Mouse (Mus musculus) ES-E14 (cell line): ENCODE measurements around the gene Hspe1. TPM values are rescaled to one million over a fixed set of nuclear protein-coding genes. Genes with fewer than 3 reads are reported as not detected.

Experiments
- DNase-seq: peaks from one replicate; pipeline ENCODE4 v3.0.0-alpha.2; 2013; ENCODE audit warnings: low read depth, low spot score
- H3K27ac ChIP-seq: 2 replicates; pipeline ENCODE4 v1.5.1; 2012; ENCODE audit warnings: low read depth, mild to moderate bottlenecking, low read length, moderate library complexity, mixed read lengths; ENCODE audit not compliant: poor library complexity, insufficient read depth, severe bottlenecking
- H3K36me3 ChIP-seq: 2 replicates; pipeline ENCODE4 v1.6.1; 2012; ENCODE audit warnings: mild to moderate bottlenecking, low read length, moderate library complexity, mixed read lengths; ENCODE audit not compliant: control insufficient read depth, poor library complexity, insufficient read depth, severe bottlenecking
- H3K4me1 ChIP-seq, 2 experiments: fragments of 150-350 bp in 1 of 2; sonication (generic) in 1 of 2; 2 replicates each; pipeline ENCODE4 v1.6.1; 2012; ENCODE audit warnings: low read length in 2 of 2, mild to moderate bottlenecking in 1 of 2, mixed read lengths in 1 of 2; ENCODE audit not compliant: control insufficient read depth in 2 of 2, insufficient read depth in 2 of 2, poor library complexity in 1 of 2
- H3K4me3 ChIP-seq, 2 experiments: fragments of 150-350 bp in 1 of 2; sonication (generic) in 1 of 2; 2 replicates each; pipeline ENCODE4 v1.5.1; 2012; ENCODE audit warnings: low read length in 2 of 2, low read depth in 1 of 2, mild to moderate bottlenecking in 1 of 2, mixed read lengths in 1 of 2; ENCODE audit not compliant: insufficient read depth in 1 of 2, poor library complexity in 1 of 2, severe bottlenecking in 1 of 2
- H3K9ac ChIP-seq: 2 replicates; pipeline ENCODE4 v1.6.1; 2012; ENCODE audit warnings: low read depth, mild to moderate bottlenecking, low read length, mixed read lengths; ENCODE audit not compliant: poor library complexity, insufficient read depth, severe bottlenecking
- H3K9me3 ChIP-seq: fragments of 150-350 bp; sonication (generic); 2 replicates; pipeline ENCODE4 v1.6.1; 2012; ENCODE audit warnings: low read depth, mild to moderate bottlenecking, low read length; ENCODE audit not compliant: control insufficient read depth, insufficient read depth
- CHD2 ChIP-seq: IDR thresholded peaks from 2 replicates; pipeline ENCODE4 v1.6.1; 2014; ENCODE audit warnings: mild to moderate bottlenecking, low read depth, low read length, inconsistent platforms
- HCFC1 ChIP-seq: IDR thresholded peaks from 2 replicates; pipeline ENCODE4 v1.6.1; 2012; ENCODE audit warnings: low read length, inconsistent platforms, borderline replicate concordance; ENCODE audit not compliant: insufficient read depth
- MAFK ChIP-seq: IDR thresholded peaks from 2 replicates; pipeline ENCODE4 v1.6.1; 2014; ENCODE audit warnings: mild to moderate bottlenecking, low read depth, low read length, inconsistent platforms; ENCODE audit not compliant: insufficient read depth
- ZC3H11A ChIP-seq: IDR thresholded peaks from 2 replicates; pipeline ENCODE4 v1.6.1; 2012; ENCODE audit warnings: low read depth, mild to moderate bottlenecking, inconsistent platforms, low read length, borderline replicate concordance
- ZNF384 ChIP-seq: IDR thresholded peaks from 2 replicates; pipeline ENCODE4 v1.6.1; 2012; ENCODE audit warnings: low read depth, low read length, inconsistent platforms
- in situ Hi-C, 2 experiments: fragments of 600-800 bp; cut with MboI; formaldehyde crosslinking; loops; one replicate each; pipeline ENCODE4 v1.15.1; 2025; ENCODE audit warnings: low sequenced_read_pairs in 2 of 2, inconsistent platforms in 1 of 2; ENCODE audit not compliant: unreplicated experiment in 2 of 2
- total RNA-seq: library from RNA; depleted of rRNA; stranded (reverse); fragments of 300-350 nt; gene quantifications from 2 replicates; pipeline ENCODE4 v1.2.3, GENCODE M21; 2012

Gene Hspe1
- total RNA-seq, 1 experiment, result 697 TPM

DNA sequence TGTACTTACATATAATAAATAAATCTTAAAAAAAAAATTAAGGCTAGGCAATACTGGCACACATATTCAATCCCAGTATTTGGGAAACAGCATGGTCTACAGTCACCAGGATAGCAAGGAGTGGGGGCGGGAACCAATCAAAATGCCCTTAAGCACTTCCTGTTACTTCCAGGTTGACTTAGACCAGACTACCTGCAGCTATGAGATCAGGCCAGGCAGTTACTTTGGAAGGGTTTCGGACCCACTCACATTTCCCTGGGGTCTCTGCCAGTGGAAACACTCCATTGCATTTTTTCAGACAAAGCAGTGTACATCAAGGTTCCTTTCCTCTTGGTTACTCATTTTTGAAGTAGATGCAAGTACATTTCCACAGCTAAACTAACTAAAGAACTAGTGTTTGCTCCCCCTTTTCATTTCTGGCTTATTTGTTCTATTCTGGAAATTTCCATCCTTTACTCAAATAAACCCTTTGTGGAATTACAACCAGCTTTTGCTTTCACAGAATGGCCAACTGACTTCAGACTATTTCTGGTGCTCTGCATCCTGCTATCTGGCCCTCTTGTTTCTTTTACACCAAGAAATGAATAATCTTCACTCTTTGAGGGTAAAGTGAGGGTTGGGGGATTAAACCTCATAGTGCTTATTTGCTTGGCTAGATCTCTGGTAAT is 10.9 kb upstream of the Hspe1 start:
- in situ Hi-C loops, result no loop called here
- no peak overlapping the region for H3K9ac ChIP-seq
- TF ChIP-seq ZC3H11A (no peak), MAFK (no peak), CHD2 (peak; percentile 50; the same call in 1 of the 2 replicates), ZNF384 (no peak), HCFC1 (no peak)
- H3K9me3 ChIP-seq, result no peaks in the 10 kb centered on the region
- H3K4me1 ChIP-seq, result peaks cover 0 to 2% of the 10 kb centered on the region in 2 experiments; a peak in 1 of 4 replicates
- H3K4me3 ChIP-seq, result no peak overlapping the region
- H3K36me3 ChIP-seq, result peaks cover 17% of the 10 kb centered on the region
- no peak for DNase-seq
- no peak overlapping the region for H3K27ac ChIP-seq

- Histone ChIP-seq H3K4me1 (peaks cover 0 to 2% of the 10 kb centered on the region in 2 experiments; a peak in 2 of 4 replicates), H3K4me3 (no peak overlapping the region), H3K27ac (no peak overlapping the region), H3K36me3 (peaks cover 35% of the 10 kb centered on the region), H3K9ac (no peak overlapping the region), H3K9me3 (no peaks in the 10 kb centered on the region)
- in situ Hi-C loops, result no loop called here
- TF ChIP-seq CHD2, result no peak
- no peak for TF ChIP-seq MAFK
- TF ChIP-seq ZC3H11A, result no peak
- no peak for DNase-seq
Observed at GRCm38 (mm10) chr1:55079677-55080076, 8.3 kb upstream of the Hspe1 start.

DNA sequence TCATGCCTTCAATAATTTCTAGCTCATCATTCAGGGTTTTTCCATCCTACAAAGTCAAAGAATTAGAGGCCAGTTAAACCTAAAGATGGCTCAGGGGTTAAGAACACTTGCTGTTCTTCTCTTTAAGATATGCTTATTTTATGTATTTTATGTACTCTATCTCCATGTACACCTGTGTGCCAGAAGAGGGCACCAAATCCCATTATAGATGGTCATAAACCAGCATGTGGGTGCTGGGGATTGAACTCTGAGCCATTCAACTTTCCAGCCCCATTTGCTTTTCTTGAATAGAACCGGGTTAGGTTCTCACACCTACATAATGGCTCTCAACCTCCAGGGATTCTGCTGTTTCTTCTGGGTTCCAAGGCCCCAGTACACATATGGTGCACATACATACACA is 5.8 kb upstream of the Hspe1 start:
- in situ Hi-C loops, result no loop called here

GRCm38 (mm10) chr1:55085781-55086366 is 2.1 kb upstream of the Hspe1 start:
- Histone ChIP-seq H3K4me1 (peaks cover 0 to 2% of the 10 kb centered on the region in 2 experiments; a peak in 2 of 4 replicates), H3K9me3 (no peaks in the 10 kb centered on the region), H3K9ac (peak overlapping the region; percentile 60; the same call in 1 of the 2 replicates), H3K27ac (no peak overlapping the region; the same call in 1 of the 2 replicates), H3K36me3 (peaks cover 32% of the 10 kb centered on the region), H3K4me3 (peak overlapping the region; percentile 96 to 99)
- in situ Hi-C loops, result no loop called here
- TF ChIP-seq MAFK, result no peak
- no peak for TF ChIP-seq CHD2
- TF ChIP-seq ZNF384, result no peak
- no peak for TF ChIP-seq HCFC1
- no peak for TF ChIP-seq ZC3H11A
- DNase-seq, result no peak

More for the DNA sequence above, 5.8 kb upstream of the Hspe1 start:
- H3K27ac ChIP-seq, result no peak overlapping the region
- H3K9me3 ChIP-seq, result no peaks in the 10 kb centered on the region
- TF ChIP-seq MAFK (no peak), HCFC1 (no peak), ZNF384 (no peak), CHD2 (no peak), ZC3H11A (no peak)
- no peak for DNase-seq
- no peak overlapping the region; the same call in 1 of the 2 replicates for H3K9ac ChIP-seq
- peaks cover 41% of the 10 kb centered on the region for H3K36me3 ChIP-seq
- peaks cover 0 to 2% of the 10 kb centered on the region in 2 experiments; a peak in 2 of 4 replicates for H3K4me1 ChIP-seq
- H3K4me3 ChIP-seq, result no peak overlapping the region
